Mouse (Mus musculus): ENCODE data around the gene Heyl.

- TF ChIP-seq CTCF (IDR thresholded peaks at IDR 0.05; ENCODE audit: low read depth) (no peak), EP300 (IDR thresholded peaks at IDR 0.05; ENCODE audit: low read depth) (no peak)
Observed at GRCm38 (mm10) chr4:123229166-123229565, 4.2 kb upstream of the Heyl start.

Measured in heart, postnatal 0 days (tissue).